Mouse (Mus musculus): ENCODE results near the gene 4930415O20Rik.
"Not testable (repeated sequence)": the region's sequence is repeated elsewhere in the genome, so short reads cannot be mapped to it uniquely, and the experiment has no call there.

The 4930415O20Rik gene

GRCm38 (mm10) chr15:98569216-98569615 is 1.6 kb upstream of the 4930415O20Rik start:
- DNase-seq: no peak

DNA sequence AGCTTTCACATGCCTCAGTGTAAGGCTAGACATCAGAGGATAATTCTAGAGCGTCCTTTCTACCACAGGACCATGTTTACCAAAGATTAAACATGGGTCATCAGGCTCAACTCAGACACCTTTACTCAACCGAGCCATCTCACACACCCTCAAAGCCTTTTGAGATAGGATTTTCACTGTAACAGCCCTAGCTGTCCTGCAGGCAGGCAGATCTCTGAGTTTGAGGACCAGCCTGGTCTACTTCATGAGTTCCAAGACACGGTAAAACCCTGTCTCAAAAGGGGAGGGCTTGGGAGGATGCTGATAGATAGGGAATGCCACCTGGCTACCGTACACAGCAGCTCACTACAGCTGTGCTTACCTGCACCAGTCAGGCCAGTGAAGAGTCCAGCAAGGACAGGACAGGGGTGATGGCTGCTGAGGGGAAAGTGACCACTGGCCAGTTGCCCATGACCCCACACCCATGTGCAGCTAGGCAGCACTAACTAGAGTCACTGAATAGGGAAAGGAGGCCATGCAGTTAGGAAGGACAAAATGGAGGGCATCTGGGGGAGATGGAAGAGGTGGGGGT is 924 bp upstream of the 4930415O20Rik start:
- DNase-seq: no peak

DNA sequence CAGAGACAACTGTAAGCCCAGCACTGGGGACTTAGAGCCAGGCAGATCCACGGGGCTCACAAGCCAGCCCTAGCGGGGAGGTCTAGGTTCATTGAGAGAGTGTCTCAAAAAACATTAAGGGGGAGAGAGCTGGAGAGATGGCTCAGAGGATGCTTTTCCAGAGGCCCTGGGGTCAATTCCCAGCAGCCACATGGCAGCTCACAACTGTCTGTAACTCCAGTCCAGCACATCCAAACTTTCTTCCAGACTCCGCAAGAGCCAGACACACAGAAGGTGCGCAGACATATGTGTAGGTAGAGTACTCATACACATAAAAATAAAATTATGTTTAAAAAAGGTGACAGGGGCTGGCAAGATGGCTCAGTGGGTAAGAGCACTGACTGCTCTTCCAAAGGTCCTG is 2.5 kb downstream of the 4930415O20Rik start:
- DNase-seq: no peak

DNA sequence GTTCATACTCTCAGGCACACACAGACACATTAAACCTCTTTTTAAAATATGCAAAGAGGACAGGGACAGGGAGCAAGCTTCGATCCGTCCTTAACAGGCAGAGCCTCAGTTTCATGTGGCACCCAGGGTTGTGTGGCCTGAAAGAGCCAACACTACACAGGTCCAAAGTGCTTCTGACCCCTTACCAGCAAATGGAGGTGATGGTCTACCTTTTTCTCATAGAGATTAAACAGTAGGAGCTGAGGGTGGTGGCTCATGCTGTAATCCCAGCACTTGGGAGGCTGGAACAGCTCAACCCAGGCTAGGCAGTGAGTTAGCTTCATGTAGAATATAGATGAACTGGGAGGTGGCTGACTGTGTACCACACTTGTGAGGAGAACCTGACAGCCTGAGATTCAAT is 8.5 kb downstream of the 4930415O20Rik start:
- DNase-seq: no peak

DNA sequence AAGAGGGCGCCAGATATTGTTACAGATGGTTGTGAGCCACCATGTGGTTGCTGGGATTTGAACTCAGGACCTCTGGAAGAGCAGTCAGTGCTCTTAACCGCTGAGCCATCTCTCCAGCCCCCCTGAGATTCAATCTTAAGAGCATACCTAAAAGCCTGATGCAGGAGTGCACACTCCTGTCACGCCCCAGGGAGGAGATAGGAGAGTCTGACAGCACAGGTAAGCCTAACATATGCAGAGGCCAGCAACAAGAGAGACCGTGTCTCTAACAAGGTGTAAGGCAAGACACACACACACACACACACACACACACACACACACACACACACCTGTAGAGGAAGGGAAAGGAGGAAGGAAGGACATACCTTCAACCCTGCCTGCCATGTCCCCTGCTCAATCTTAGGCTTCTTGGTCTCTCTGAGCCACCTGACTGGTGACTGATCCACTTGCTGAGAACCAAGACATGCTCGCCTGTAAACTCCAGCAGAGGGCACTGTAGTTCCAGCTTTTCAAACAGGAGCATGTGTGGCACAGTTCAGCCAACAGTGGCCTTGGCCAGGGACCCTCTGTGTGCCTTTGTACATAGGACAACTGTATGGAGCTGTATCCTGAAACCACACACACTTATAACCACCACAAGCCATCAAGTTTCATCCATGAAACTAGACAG is 9.1 kb downstream of the 4930415O20Rik start:
- peak; percentile 51 to 70 for DNase-seq

DNA sequence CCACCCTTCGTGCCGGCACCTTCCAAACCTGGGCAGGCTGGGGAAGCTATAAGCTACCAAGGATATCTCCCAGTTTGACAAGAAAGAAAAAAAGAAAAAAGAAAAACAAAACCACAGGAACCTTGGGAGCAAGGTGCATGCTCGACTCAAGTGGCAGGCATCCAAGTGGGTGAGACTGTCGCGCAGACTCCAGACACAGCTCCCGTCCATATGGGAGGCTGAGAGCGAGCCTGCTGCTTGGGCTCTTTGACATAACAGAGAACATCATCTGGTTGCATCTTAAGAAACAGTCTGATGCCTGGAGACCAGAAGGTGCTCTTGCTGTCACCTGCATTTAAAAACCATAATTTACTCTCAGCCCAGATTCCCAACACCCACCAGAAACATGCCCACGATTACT is 11.6 kb downstream of the 4930415O20Rik start:
- no peak for DNase-seq

GRCm38 (mm10) chr15:98582996-98583395 is 12.2 kb downstream of the 4930415O20Rik start:
- no peak for DNase-seq

DNA sequence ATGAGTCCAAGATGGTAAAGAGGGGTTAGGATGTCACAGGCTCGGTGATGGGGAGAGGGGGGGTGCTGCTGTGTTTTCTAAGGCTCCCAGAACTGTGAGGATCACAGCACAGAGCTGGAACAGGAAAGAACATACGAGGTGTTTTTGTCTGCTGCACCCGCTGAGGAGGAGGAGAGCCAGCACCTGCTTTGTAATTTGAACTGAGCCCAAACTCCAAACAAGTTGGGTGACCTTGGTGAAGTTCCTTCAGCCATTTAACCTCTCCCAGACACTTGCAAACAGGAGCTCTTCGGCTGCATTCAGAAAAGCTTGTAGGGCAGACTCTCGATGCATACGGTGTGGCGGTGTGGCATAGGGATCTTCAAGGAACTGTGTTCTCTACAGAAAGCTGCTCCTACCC is 14.6 kb downstream of the 4930415O20Rik start:
- DNase-seq: no peak

GRCm38 (mm10) chr15:98586141-98586540 is 15.3 kb downstream of the 4930415O20Rik start:
- DNase-seq: not testable (repeated sequence)

GRCm38 (mm10) chr15:98587751-98588150 is 16.9 kb downstream of the 4930415O20Rik start:
- no peak for DNase-seq

- peak; percentile 42 to 72 for DNase-seq
Observed at GRCm38 (mm10) chr15:98589640-98590336, 19.0 kb downstream of the 4930415O20Rik start.

GRCm38 (mm10) chr15:98591396-98591795 is 20.6 kb downstream of the 4930415O20Rik start:
- no peak for DNase-seq

- DNase-seq: no peak
Observed at GRCm38 (mm10) chr15:98594193-98594592, 23.4 kb downstream of the 4930415O20Rik start.

DNA sequence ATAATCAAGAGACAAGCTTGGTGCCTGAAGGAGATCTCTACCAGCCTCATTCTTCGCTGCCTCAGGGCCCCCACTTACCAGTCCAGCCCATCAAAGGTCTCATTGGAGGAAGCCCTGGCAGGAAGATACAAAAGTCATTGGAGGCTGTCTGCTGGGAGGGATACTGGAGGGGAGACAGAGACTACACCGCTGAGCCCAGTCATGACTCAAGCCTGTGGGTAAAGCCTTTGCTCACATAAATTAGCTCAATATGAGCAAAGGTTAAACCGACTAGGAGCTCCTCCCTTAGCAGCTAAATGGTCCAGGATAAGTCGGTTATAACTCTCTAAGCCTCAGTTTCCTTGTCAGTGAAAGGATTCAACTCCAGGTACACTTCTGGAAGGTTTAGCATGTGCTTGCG is 24.2 kb downstream of the 4930415O20Rik start:
- DNase-seq: no peak

DNA sequence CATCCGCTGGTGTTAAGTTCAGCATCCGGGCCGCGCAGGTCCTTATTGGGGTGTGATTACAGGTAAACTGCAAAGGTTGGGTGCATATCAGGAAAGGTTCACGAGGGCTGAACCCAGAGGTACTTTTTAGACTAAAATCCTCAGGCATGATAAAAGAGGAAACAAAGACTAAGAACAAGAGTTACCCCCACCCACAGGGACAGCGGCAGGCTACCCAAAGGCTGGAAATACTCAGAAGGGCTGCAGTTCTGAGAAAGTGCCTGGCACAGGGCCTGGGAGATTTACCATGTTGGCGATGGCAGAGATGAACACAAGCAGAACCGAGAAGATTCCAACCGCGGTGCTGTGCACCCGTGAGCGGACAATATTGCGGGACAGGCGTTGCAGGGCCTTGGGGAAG is 25.8 kb downstream of the 4930415O20Rik start:
- no peak for DNase-seq

DNA sequence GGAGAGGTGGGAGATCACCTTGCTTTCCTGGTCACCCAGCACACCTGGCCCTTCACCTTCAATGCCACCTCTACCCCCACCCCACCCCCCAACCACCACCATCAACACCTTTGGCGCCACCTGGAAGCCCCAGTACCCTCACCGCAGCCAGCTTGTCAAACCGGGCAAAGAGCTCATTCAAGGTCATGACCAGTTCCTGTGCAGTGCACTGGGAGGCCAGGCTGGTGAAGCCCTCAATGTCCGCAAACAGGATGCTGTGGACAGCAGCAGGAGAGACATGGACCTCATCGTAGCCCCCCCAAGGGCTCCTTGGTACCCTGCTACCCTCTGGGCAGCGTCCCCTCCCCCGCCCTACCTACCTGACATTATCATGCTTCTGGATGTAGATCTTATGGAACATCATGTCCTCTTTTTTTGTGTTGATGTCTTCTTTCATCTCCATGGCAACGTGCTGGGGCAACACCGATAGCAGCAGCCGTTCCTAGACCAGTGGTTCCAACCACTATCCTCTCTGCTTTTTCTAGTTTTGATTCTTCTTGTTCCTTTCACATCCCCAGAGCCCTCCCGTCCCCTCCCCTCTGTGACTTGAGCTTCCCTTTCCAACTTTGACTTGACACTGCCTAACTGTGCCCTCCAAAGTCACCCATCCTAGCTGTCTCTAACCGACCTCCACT is 29.4 kb downstream of the 4930415O20Rik start:
- DNase-seq: no peak

GRCm38 (mm10) chr15:98601832-98602190 is 31.0 kb downstream of the 4930415O20Rik start:
- DNase-seq: no peak

DNA sequence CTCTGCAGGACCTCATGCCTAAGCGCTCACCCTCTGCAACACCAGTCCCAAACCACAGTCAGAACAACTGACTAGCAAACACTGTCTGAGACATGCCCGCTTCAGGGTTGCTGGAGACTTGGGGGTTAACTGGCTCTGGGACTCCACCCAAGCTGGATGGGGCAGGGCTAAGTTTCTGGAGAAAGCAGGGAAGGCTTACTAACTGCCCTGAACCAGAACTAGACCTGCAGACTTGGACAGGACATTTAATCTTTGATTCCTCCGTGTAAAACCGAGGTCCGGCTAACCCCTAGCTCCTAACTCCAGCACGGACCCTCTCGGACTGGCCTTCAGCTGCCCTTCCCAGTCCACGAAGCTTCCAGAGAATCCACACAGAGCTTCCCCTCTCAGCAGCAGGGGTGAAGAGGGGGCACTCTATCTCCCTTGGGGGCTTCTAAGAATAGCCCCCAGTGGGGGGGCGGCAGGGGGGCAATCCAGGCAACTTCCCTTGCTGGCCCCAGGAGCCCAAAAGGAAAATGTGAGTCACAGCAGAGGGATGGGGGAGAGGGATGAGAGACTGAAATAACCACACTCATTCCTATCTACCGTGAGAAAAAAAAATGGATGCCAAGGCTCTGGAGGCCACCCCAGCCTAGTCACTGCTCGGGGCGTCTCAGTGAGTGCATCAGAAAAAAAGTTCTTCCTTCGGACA is 31.5 kb downstream of the 4930415O20Rik start:
- no peak for DNase-seq

DNA sequence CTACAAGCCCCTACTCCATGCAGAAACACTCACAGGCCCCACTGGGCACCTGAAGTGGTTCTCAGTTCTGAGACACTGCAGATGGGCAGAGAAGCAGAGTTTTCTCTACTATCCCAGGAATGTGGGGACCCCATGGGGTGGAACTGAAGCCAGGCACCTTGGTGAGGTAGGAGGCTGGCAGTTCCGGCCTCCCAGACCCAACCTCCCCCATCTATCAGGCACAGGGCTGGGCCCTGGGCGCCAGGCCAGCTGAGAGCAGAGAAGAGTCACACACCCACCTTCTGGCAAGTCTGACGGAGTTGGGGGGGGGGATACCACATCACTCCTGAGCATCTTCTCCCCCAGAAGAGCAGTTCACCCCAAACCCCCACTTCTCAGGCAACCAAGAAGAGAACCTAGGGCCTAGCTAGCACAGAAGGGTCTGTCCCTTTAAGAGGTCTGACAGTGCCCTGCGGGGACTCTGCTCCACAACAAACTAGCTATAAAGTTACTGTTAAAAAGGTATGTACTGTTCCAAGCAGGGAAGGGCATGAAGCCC is 32.2 kb downstream of the 4930415O20Rik start:
- DNase-seq: no peak

GRCm38 (mm10) chr15:98604041-98604575 is 33.3 kb downstream of the 4930415O20Rik start:
- DNase-seq: no peak

DNA sequence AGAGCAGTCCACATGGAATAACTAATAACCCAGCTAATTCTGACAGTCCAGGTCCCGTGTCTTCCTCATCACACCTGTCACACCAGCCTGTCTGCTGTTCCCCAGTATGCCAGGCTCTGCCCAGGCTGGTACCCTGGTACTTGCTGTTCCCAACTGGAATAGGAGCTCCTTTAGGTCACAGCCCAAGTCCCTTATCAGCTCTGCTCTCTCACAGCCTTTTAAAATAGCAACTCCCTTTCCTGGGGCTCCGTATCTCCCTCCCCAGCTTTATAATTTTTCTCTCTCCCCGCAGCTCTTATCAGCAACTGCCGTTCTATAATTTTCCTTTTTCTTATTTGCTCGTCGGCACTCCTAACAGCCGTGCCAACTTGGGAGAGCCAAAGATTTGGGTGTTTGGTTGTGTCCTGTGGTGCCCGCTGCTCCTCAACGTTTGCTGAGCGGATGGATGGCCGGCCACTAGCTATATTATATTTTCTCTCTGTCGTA is 35.3 kb downstream of the 4930415O20Rik start:
- no peak for DNase-seq

- no peak for DNase-seq
Observed at GRCm38 (mm10) chr15:98606739-98607138, 35.9 kb downstream of the 4930415O20Rik start.

All from thymus, adult 18-20 months (tissue).